Mouse (Mus musculus) frontal cortex, postnatal 25 days (tissue): ENCODE results near the gene Epas1.

Experiments
- DNase-seq, 2 experiments: peaks; one replicate each; pipeline ENCODE4 v3.0.0; 2022; ENCODE audit warnings: low spot score in 2 of 2

Gene Epas1

GRCm38 (mm10) chr17:86753130-86753821 is at the start of gene Epas1:
Epas1 (plus strand) TSS chr17:86753700.
- DNase-seq = peak; percentile 47 to 57

GRCm38 (mm10) chr17:86705236-86705635 is 48.3 kb upstream of the Epas1 start:
- no peak for DNase-seq

- no peak for DNase-seq
Observed at GRCm38 (mm10) chr17:86706467-86706866, 47.0 kb upstream of the Epas1 start.

GRCm38 (mm10) chr17:86709803-86710202 is 43.7 kb upstream of the Epas1 start:
- no peak for DNase-seq

GRCm38 (mm10) chr17:86710379-86710778 is 43.1 kb upstream of the Epas1 start:
- DNase-seq = no peak

- no peak for DNase-seq
Observed at GRCm38 (mm10) chr17:86711949-86712348, 41.6 kb upstream of the Epas1 start.

- DNase-seq = no peak
Observed at GRCm38 (mm10) chr17:86712601-86713000, 40.9 kb upstream of the Epas1 start.

GRCm38 (mm10) chr17:86713591-86713990 is 39.9 kb upstream of the Epas1 start:
- no peak for DNase-seq

GRCm38 (mm10) chr17:86724786-86725415 is 28.6 kb upstream of the Epas1 start:
- DNase-seq = no peak

- no peak for DNase-seq
Observed at GRCm38 (mm10) chr17:86726480-86726879, 27.0 kb upstream of the Epas1 start.

GRCm38 (mm10) chr17:86727031-86727430 is 26.5 kb upstream of the Epas1 start:
- no peak for DNase-seq

- no peak for DNase-seq
Observed at GRCm38 (mm10) chr17:86731273-86731672, 22.2 kb upstream of the Epas1 start.

- DNase-seq = peak in 1 of 2 experiments; percentile 12
Observed at GRCm38 (mm10) chr17:86732024-86732423, 21.5 kb upstream of the Epas1 start.

GRCm38 (mm10) chr17:86732522-86732921 is 21.0 kb upstream of the Epas1 start:
- no peak for DNase-seq

GRCm38 (mm10) chr17:86733644-86734043 is 19.9 kb upstream of the Epas1 start:
- no peak for DNase-seq

GRCm38 (mm10) chr17:86738477-86738876 is 15.0 kb upstream of the Epas1 start:
- DNase-seq = no peak

- no peak for DNase-seq
Observed at GRCm38 (mm10) chr17:86743351-86743941, 10.1 kb upstream of the Epas1 start.

- DNase-seq = no peak
Observed at GRCm38 (mm10) chr17:86744943-86745342, 8.6 kb upstream of the Epas1 start.

GRCm38 (mm10) chr17:86751373-86751871 is 2.1 kb upstream of the Epas1 start:
- no peak for DNase-seq

- DNase-seq = no peak
Observed at GRCm38 (mm10) chr17:86753931-86754805, 668 bp downstream of the Epas1 start.

- no peak for DNase-seq
Observed at GRCm38 (mm10) chr17:86754806-86755571, 1.5 kb downstream of the Epas1 start.
